Mouse (Mus musculus): ENCODE data around the gene Slc13a2. TPM values are rescaled to one million over a fixed set of nuclear protein-coding genes. Genes with fewer than 3 reads are reported as not detected.

The Slc13a2 gene
- total RNA-seq, 2 experiments from 2014 or later = not detected

DNA sequence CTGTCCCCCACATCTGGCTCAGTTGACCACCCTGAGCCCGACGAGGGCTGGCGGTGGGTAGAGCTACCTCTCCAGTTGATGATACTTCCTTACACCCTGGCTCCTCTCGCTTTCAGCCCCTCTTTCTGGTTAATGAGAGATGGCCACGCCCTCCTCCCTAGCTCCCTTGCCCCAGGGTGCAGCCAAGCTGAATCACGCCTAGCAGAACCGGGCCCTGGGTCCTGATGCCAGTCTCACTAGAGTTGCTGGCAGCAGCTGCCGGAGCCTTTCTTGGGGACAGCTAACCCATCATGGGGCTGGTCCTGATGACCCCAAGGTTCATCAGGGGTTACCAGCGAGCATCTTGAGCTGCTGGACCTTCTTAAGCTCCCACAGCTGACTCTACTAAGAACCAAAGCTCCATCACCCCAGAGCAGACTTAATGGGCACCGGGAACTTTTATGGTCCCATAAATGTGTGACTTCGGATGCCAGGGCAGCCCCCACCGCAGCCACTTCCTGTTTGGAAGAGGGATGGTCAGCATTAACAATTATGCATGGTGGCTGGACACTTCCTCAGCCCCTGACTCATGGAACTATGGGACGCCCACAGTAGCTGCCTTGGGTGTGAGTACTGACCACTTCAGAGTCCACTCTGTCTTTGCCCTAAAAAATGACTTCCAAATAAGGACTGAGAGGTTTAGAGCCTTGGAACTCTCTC lies 58.6 kb downstream of the Slc13a2 start:
- intact Hi-C loops (cut with DNase I) = no loop called here
- DNase-seq (ENCODE audit: low spot score in 2 of 2) = no peak

- no peak for DNase-seq (ENCODE audit: low spot score in 2 of 2)
- intact Hi-C loops (cut with DNase I) = loop anchor here (1.0 kb wide), 1 partner anchor 39 kb away; no protein-coding TSS in a partner anchor
Measured at GRCm38 (mm10) chr11:78360789-78361131, 61.3 kb downstream of the Slc13a2 start.

DNA sequence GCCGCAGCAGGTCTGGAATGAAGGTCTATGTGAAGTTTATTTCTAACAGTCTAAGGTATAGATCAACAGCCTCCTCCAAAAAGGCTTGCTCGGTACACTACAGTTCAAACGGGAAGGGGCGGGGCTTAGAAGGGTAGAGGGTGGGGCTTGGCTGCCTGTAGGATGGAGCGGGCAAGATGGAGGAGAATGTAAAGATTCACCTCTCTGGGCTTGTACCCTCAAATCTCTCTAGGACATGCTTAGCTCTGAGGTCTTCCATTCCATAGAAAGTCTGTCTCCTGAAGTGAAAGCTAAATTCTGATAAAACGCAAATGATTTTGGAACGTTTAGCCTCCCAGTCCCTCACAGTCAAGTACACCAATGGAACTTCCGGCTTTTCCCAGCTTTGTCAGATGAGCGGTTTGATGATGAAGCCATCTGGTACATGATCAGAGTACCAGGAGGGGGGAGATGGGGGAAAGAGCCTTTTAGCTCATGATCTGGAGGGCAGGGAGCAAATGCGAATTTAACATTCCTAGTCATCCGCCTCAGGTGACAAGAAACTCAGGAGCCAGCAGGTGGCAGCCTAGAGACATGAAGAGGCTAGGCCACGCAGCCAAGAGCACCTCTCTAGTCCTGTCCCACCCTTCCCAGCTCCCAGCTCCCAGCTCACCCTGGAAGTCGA lies 61.8 kb downstream of the Slc13a2 start:
- intact Hi-C loops (cut with DNase I) = loop anchor here (1.0 kb wide), 1 partner anchor 39 kb away; no protein-coding TSS in a partner anchor

GRCm38 (mm10) chr11:78358330-78359007 lies 63.5 kb downstream of the Slc13a2 start:
- DNase-seq (ENCODE audit: low spot score in 2 of 2) = peak; percentile 36 to 61
- intact Hi-C loops (cut with DNase I) = no loop called here

More for the DNA sequence above, 61.8 kb downstream of the Slc13a2 start:
- peak; percentile 74 to 80 for DNase-seq (ENCODE audit: low spot score in 2 of 2)

DNA sequence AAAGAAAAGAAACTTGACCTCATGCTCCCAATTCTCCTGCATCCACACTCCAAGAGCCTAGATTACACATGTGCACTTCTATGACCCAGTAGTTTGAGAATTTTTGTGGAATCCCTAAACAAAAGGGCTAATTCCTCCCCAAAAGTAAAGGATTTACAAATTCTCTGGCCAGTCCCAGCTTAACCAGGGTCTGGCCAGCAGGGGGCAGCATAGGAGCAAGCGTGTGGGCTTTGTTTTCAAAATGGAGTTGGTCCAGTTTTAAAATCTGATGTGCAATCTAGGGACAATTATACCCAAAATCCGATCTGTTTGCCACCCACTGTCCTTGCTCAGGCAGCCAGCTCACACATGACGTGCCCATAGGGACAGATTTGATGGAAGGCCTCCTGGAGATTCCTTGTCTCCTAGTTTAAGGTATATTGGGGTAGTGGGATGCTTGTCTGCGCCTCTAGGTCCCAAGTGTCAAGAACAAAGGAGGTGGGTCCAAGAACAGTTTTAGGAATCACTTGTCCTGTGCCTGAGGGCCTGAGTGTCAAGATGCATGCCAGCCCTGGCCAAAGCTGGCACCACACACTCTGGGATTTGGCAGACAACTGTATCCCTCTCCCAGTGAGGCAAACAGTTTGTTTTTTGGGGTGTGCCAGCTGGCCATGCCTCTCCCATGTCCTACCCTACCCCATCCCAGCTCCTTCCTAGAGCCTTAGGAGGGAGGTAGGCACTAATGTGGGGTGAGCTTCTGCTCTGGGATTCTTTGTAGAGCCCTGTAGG lies 66.4 kb downstream of the Slc13a2 start:
- intact Hi-C loops (cut with DNase I) = no loop called here
- peak in 1 of 2 experiments; percentile 62 for DNase-seq (ENCODE audit: low spot score in 2 of 2)

DNA sequence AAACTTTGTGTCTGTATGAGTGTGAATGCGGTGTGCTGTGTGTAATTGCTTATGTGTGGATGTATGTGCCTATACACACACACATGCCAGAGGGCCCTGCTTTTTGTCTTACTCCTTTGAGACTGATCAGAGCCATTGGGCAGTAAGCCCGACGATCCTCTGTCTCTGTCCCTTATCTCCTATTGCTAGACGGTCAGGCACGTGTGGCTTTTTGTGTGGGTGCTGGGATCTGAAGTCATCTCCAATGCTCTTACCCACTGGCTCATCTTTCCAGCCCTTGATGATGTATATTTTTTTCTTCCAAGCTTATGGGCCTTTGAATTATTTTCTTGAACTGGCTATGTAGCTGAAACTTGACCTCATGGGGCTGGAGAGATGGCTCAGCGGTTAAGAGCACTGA lies 67.1 kb downstream of the Slc13a2 start:
- no peak for DNase-seq (ENCODE audit: low spot score in 2 of 2)
- intact Hi-C loops (cut with DNase I) = no loop called here

DNA sequence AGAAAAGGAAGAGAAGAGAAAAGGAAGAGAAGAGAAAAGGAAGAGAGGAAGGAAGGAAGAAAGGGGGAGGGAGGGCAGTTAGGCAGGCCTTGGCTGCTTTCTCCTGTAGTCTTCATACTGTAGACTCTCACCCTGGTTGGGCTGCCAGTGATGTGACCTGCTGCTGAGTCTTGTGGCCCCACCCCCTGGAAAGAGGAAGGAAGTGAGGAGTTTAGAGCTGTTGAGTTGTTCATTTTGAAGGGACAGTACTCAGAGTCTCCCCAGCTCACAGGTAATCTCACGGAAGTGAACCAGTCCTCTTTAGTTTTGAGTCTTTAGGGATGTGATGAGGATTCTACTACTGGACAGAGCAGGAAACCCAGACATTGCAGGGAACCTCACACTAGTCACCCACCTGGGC lies 68.9 kb downstream of the Slc13a2 start:
- intact Hi-C loops (cut with DNase I) = no loop called here
- no peak for DNase-seq (ENCODE audit: low spot score in 2 of 2)

GRCm38 (mm10) chr11:78349441-78350358 lies 72.3 kb downstream of the Slc13a2 start:
- intact Hi-C loops (cut with DNase I) = no loop called here
- no peak for DNase-seq (ENCODE audit: low spot score in 2 of 2)

DNA sequence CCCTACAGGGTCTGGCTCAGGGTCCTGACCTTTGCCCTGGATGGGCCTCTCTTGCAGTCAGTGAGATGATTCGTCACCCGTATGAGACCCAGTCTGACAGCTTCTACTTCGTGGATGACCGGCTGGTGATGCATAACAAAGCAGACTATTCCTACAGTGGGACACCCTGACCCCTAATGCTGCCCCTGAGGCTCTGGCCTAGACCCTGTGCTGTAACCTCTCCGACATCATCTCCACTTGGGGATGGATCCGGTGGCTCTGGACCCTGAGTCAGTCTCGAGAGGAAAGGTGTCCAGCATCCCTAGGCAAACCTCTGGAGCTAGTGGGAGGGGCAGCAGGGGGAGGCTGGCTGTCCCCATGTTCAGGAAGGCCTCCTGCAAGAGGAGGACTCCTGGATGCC lies 73.5 kb downstream of the Slc13a2 start:
- intact Hi-C loops (cut with DNase I) = no loop called here
- no peak for DNase-seq (ENCODE audit: low spot score in 2 of 2)

- intact Hi-C loops (cut with DNase I) = no loop called here
- no peak for DNase-seq (ENCODE audit: low spot score in 2 of 2)
Measured at GRCm38 (mm10) chr11:78347908-78348307, 74.1 kb downstream of the Slc13a2 start.

Other genes starting within 250 kb of the Slc13a2 start
- 1 to 10 TPM; 3.3 to 3.5 TPM for gene Nek8, start 245.5 kb downstream of the Slc13a2 start, total RNA-seq (2021)
- 10 to 100 TPM; 27.4 to 29.6 TPM for gene Tlcd1, start 245.5 kb downstream of the Slc13a2 start, total RNA-seq (2021)
- 100 to 1,000 TPM; 643 to 660 TPM for gene Rpl23a, start 238.6 kb downstream of the Slc13a2 start, total RNA-seq (2021)
- gene Rab34, start 233.8 kb downstream of the Slc13a2 start, total RNA-seq (2021) = 10 to 100 TPM; 32.6 to 34.5 TPM
- gene Proca1, start 228.8 kb downstream of the Slc13a2 start, total RNA-seq (2021) = 1 to 10 TPM; 5.1 to 6.7 TPM
- 10 to 100 TPM; 67.7 to 70.3 TPM for gene Sdf2, start 176.5 kb downstream of the Slc13a2 start, total RNA-seq (2021)
- gene Supt6, start 176.2 kb downstream of the Slc13a2 start, total RNA-seq (2021) = 10 to 100 TPM; 89.6 to 96.1 TPM
- 100 to 1,000 TPM; 171 to 187 TPM for gene 2610507B11Rik, start 160.5 kb downstream of the Slc13a2 start, total RNA-seq (2021)
- gene BC030499, start 131.4 kb downstream of the Slc13a2 start, total RNA-seq (2021) = 1 to 10 TPM; 6.4 to 9.3 TPM
- gene Spag5, start 120.7 kb downstream of the Slc13a2 start, total RNA-seq (2021) = 1 to 10 TPM; 5.0 to 8.4 TPM
- gene Aldoc, start 99.2 kb downstream of the Slc13a2 start, total RNA-seq (2021) = 100 to 1,000 TPM; 532 to 560 TPM
- 10 to 100 TPM; 81.1 to 81.3 TPM for gene Pigs, start 93.8 kb downstream of the Slc13a2 start, total RNA-seq (2021)
- 10 to 100 TPM; 28.2 to 30.6 TPM for gene Unc119, start 78.7 kb downstream of the Slc13a2 start, total RNA-seq (2021)
- gene Foxn1, start 35.7 kb downstream of the Slc13a2 start, total RNA-seq (2021) = not detected
- 10 to 100 TPM; 10.2 to 10.5 TPM for gene Slc46a1, start 43.5 kb upstream of the Slc13a2 start, total RNA-seq (2021)
- gene Sarm1, start 75.5 kb upstream of the Slc13a2 start, total RNA-seq (2021) = 10 to 100 TPM; 43.5 to 44.2 TPM
- gene Vtn, start 76.9 kb upstream of the Slc13a2 start, total RNA-seq (2021) = 100 to 1,000 TPM in 1 of 2 experiments, 10 to 100 TPM in 1; 90.5 to 105 TPM
- 1 to 10 TPM; 1.2 to 1.3 TPM for gene Sebox, start 81.2 kb upstream of the Slc13a2 start, total RNA-seq (2021)
- 10 to 100 TPM; 37.1 to 44.2 TPM for gene Tmem199, start 90.0 kb upstream of the Slc13a2 start, total RNA-seq (2021)
- 100 to 1,000 TPM; 115 to 119 TPM for gene Poldip2, start 90.0 kb upstream of the Slc13a2 start, total RNA-seq (2021)
- 10 to 100 TPM; 42.8 to 46.0 TPM for gene Tnfaip1, start 114.1 kb upstream of the Slc13a2 start, total RNA-seq (2021)
- gene Ift20, start 114.1 kb upstream of the Slc13a2 start, total RNA-seq (2021) = 10 to 100 TPM; 83.0 to 87.6 TPM
- 10 to 100 TPM; 22.2 to 24.0 TPM for gene Tmem97, start 128.6 kb upstream of the Slc13a2 start, total RNA-seq (2021)